Mouse (Mus musculus) ES-E14 (cell line): ENCODE results near the gene Ccs.

Experiments used
- HCFC1 ChIP-seq: IDR thresholded peaks from 2 replicates; pipeline ENCODE4 v1.6.1; 2012; ENCODE audit warnings: low read length, inconsistent platforms, borderline replicate concordance; ENCODE audit not compliant: insufficient read depth
- MAFK ChIP-seq: IDR thresholded peaks from 2 replicates; pipeline ENCODE4 v1.6.1; 2014; ENCODE audit warnings: mild to moderate bottlenecking, low read depth, low read length, inconsistent platforms; ENCODE audit not compliant: insufficient read depth
- ZNF384 ChIP-seq: IDR thresholded peaks from 2 replicates; pipeline ENCODE4 v1.6.1; 2012; ENCODE audit warnings: low read depth, low read length, inconsistent platforms

DNA sequence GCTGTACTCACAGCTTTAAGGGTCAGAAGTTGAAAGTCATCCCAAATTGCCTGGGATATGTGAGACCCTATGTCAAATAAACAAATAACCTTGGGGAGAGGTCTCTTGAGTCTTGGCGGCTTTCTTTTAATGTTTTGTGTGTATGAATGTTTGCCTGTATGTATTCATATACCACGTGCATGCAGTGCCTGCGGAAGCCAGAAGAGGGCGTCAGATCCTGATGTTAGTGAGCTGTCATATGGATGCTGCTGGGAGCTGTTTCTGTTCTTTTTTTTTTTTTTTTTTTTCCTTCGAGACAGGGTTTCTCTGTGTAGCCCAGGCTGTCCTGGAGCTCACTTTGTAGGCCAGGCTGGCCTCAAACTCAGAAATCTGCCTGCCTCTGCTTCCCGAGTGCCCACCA, 26.1 kb downstream of the Ccs start:
- TF ChIP-seq MAFK: no peak
- TF ChIP-seq HCFC1: no peak
- TF ChIP-seq ZNF384: peak; percentile 95
